Mouse (Mus musculus) lung, postnatal 0 days (tissue): ENCODE measurements around the gene Igfbpl1. TPM values are rescaled to one million over a fixed set of nuclear protein-coding genes. Genes with fewer than 3 reads are reported as not detected.

Experiments used
- ATAC-seq: fragments of 200-750 bp; cut with Nextera tagmentation; 2 replicates; pipeline ENCODE4 v1.8.0; 2017; ENCODE audit warnings: moderate library complexity
- DNase-seq: peaks from one replicate; pipeline ENCODE4 v3.0.0-alpha.2; 2016; ENCODE audit warnings: low spot score
- H3K27ac ChIP-seq: fragments of 300-500 bp; sonication (generic); 2 replicates; pipeline ENCODE4 v1.5.1; 2014; ENCODE audit warnings: antibody characterized with exemption, mild to moderate bottlenecking, low read length, mixed read lengths
- H3K27me3 ChIP-seq: fragments of 300-500 bp; sonication (generic); replicated peaks from 2 replicates; pipeline ENCODE4 v1.6.1; 2014; ENCODE audit warnings: low read length, mixed read lengths; ENCODE audit not compliant: insufficient read depth
- H3K36me3 ChIP-seq: fragments of 300-500 bp; sonication (generic); 2 replicates; pipeline ENCODE4 v1.6.1; 2014; ENCODE audit warnings: low read length, mixed read lengths; ENCODE audit not compliant: insufficient read depth
- H3K4me1 ChIP-seq: fragments of 300-500 bp; sonication (generic); 2 replicates; pipeline ENCODE4 v1.6.1; 2014; ENCODE audit warnings: antibody characterized with exemption, low read depth, low read length, mixed read lengths; ENCODE audit not compliant: insufficient read depth
- H3K4me2 ChIP-seq: fragments of 300-500 bp; sonication (generic); replicated peaks from 2 replicates; pipeline ENCODE4 v1.6.1; 2014; ENCODE audit warnings: low read depth, mild to moderate bottlenecking, low read length, moderate library complexity, mixed read lengths
- H3K4me3 ChIP-seq: fragments of 300-500 bp; sonication (generic); 2 replicates; pipeline ENCODE4 v1.5.1; 2014; ENCODE audit warnings: low read depth, low read length
- H3K9ac ChIP-seq: fragments of 300-500 bp; sonication (generic); replicated peaks from 2 replicates; pipeline ENCODE4 v1.6.1; 2014; ENCODE audit warnings: low read depth, mild to moderate bottlenecking
- H3K9me3 ChIP-seq: fragments of 300-500 bp; sonication (generic); 2 replicates; pipeline ENCODE4 v1.6.1; 2016; ENCODE audit warnings: low read length, mixed read lengths
- CTCF ChIP-seq: IDR thresholded peaks from 2 replicates; pipeline ENCODE4 v1.5.1; 2016; ENCODE audit warnings: antibody characterized with exemption, mild to moderate bottlenecking
- EP300 ChIP-seq: IDR thresholded peaks from 2 replicates; pipeline ENCODE4 v1.6.1; 2016; ENCODE audit warnings: antibody characterized with exemption, mild to moderate bottlenecking, control low read depth
- WGBS: fragments of 180-500 bp; shearing (Covaris S2); extraction: QIAGEN DNeasy Blood & Tissue Kit; methylation state at CpG from one replicate; pipeline ENCODE4 v1.1.7; 2014; 5-methylcytosine and 5-hydroxymethylcytosine counted together
- polyA plus RNA-seq: library from polyadenylated mRNA; unstranded; fragments of >200 nt; fragmentation: Nextera tagmentation; extraction: Ambion mirVana; gene quantifications from 2 replicates; pipeline ENCODE4 v1.2.1, GENCODE M21; 2015

Gene Igfbpl1
- polyA plus RNA-seq, 1 experiment from 2014 or later: not detected

- Histone ChIP-seq H3K4me2 (no peak overlapping the region), H3K4me1 (no peaks in the 10 kb centered on the region), H3K9me3 (no peaks in the 10 kb centered on the region), H3K27ac (no peak overlapping the region), H3K27me3 (no peaks in the 10 kb centered on the region), H3K9ac (no peak overlapping the region), H3K4me3 (no peak overlapping the region), H3K36me3 (no peaks in the 10 kb centered on the region)
- ATAC-seq: no peak
- WGBS: 44% methylated on average over 1 of the region's 1 CpGs
- TF ChIP-seq EP300 (no peak), CTCF (no peak)
- DNase-seq: no peak
These were observed 43.1 kb downstream of the Igfbpl1 start for GRCm38 (mm10) chr4:45783671-45784070.

GRCm38 (mm10) chr4:45771619-45772018, 55.1 kb downstream of the Igfbpl1 start:
- Histone ChIP-seq H3K9ac (no peak overlapping the region), H3K27me3 (no peaks in the 10 kb centered on the region), H3K9me3 (no peaks in the 10 kb centered on the region), H3K36me3 (no peaks in the 10 kb centered on the region), H3K4me2 (no peak overlapping the region), H3K27ac (no peak overlapping the region), H3K4me1 (no peaks in the 10 kb centered on the region; the same call in 1 of the 2 replicates), H3K4me3 (no peak overlapping the region)
- ATAC-seq (no peak), DNase-seq (peak; percentile 73)
- TF ChIP-seq CTCF (peak; percentile 75), EP300 (no peak)
- WGBS: 2% methylated on average over 5 of the region's 5 CpGs

GRCm38 (mm10) chr4:45771173-45771572, 55.5 kb downstream of the Igfbpl1 start:
- Histone ChIP-seq H3K4me2 (no peak overlapping the region), H3K9ac (no peak overlapping the region), H3K4me3 (no peak overlapping the region), H3K36me3 (no peaks in the 10 kb centered on the region), H3K4me1 (no peaks in the 10 kb centered on the region; the same call in 1 of the 2 replicates), H3K27ac (no peak overlapping the region), H3K27me3 (no peaks in the 10 kb centered on the region), H3K9me3 (no peaks in the 10 kb centered on the region)
- 47% methylated on average over 8 of the region's 8 CpGs for WGBS
- TF ChIP-seq EP300 (no peak), CTCF (no peak)
- ATAC-seq (no peak), DNase-seq (no peak)

GRCm38 (mm10) chr4:45770638-45771033, 56.1 kb downstream of the Igfbpl1 start:
- no peaks in the 10 kb centered on the region; the same call in 1 of the 2 replicates for H3K4me1 ChIP-seq
- DNase-seq: no peak
- 52% methylated on average over 4 of the region's 4 CpGs for WGBS
- H3K4me2 ChIP-seq: no peak overlapping the region
- H3K36me3 ChIP-seq: no peaks in the 10 kb centered on the region
- no peak overlapping the region for H3K4me3 ChIP-seq
- ATAC-seq: no peak
- no peaks in the 10 kb centered on the region for H3K9me3 ChIP-seq
- H3K27ac ChIP-seq: no peak overlapping the region
- no peaks in the 10 kb centered on the region for H3K27me3 ChIP-seq
- TF ChIP-seq EP300: no peak
- no peak for TF ChIP-seq CTCF
- no peak overlapping the region for H3K9ac ChIP-seq

- no peak overlapping the region for H3K4me2 ChIP-seq
- H3K9ac ChIP-seq: no peak overlapping the region
- DNase-seq (no peak), ATAC-seq (no peak)
- TF ChIP-seq EP300 (no peak), CTCF (no peak)
- 46% methylated on average over 10 of the region's 10 CpGs for WGBS
- peaks cover 2% of the 10 kb centered on the region; the same call in 1 of the 2 replicates for H3K4me1 ChIP-seq
- H3K27me3 ChIP-seq: 0 out of 2 replicates have a peak, but pooled peaks cover 4% of the 10 kb centered on the region
- H3K4me3 ChIP-seq: no peak overlapping the region
- H3K36me3 ChIP-seq: no peaks in the 10 kb centered on the region
- H3K27ac ChIP-seq: no peak overlapping the region
- H3K9me3 ChIP-seq: no peaks in the 10 kb centered on the region
These were observed 56.7 kb downstream of the Igfbpl1 start for GRCm38 (mm10) chr4:45769791-45770637.

GRCm38 (mm10) chr4:45769141-45769540, 57.6 kb downstream of the Igfbpl1 start:
- no peak overlapping the region for H3K9ac ChIP-seq
- H3K27me3 ChIP-seq: 0 out of 2 replicates have a peak, but pooled peaks cover 5% of the 10 kb centered on the region
- no peak for ATAC-seq
- H3K36me3 ChIP-seq: no peaks in the 10 kb centered on the region
- H3K4me3 ChIP-seq: no peak overlapping the region
- no peak overlapping the region for H3K4me2 ChIP-seq
- H3K27ac ChIP-seq: no peak overlapping the region
- TF ChIP-seq CTCF (no peak), EP300 (no peak)
- no peak for DNase-seq
- peaks cover 3% of the 10 kb centered on the region; the same call in 1 of the 2 replicates for H3K4me1 ChIP-seq
- 61% methylated on average over 10 of the region's 10 CpGs for WGBS
- no peaks in the 10 kb centered on the region for H3K9me3 ChIP-seq
